Mouse (Mus musculus) kidney, adult 9 months (tissue): ENCODE data around the gene Xrra1.
"Not testable (repeated sequence)": the region's sequence is repeated elsewhere in the genome, so short reads cannot be mapped to it uniquely, and the experiment has no call there.

Source experiments
- DNase-seq: peaks from one replicate; pipeline ENCODE4 v3.0.0; 2022

Xrra1 gene

DNA sequence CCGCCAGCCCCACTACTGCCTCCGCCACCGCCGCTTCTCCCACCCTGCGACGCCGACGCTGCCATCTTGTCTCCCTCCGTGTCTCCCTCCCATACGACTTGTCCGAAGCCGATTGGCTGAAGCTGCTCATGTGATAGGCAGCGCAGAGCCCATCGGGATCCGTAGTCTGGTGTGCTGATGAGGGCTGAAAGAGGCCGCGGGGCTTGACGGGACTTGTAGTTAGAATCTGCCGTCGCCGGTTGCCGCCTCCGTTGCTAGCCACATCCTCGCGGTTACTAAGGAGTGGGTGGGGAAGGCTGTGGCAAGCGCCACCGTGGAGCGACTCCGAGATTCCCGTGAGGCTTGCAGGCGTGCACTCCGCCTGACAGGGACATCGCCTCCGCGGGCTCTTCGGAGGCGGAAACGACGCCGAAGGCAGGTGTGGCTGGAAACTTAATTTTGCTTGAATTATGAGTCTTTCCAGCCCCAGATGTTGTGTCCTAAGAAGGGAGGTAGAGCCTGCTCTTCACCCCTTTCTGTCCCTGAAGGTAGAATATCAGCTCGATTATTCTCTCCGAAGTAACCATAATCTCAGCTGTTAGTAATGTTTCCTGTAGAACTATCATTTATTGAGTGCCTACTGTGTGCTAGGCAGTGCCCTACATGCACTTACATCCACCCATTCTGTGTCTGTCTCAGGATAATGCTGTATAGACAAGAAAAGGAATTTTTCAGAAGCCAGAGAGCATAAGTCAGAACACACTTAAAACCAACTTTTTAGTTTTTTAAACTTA lies at the start of gene Xrra1:
Gene Xrra1, plus strand, starts transcription at position 304 of the 773 bp plus-strand sequence.
- peak; percentile 98 for DNase-seq

DNA sequence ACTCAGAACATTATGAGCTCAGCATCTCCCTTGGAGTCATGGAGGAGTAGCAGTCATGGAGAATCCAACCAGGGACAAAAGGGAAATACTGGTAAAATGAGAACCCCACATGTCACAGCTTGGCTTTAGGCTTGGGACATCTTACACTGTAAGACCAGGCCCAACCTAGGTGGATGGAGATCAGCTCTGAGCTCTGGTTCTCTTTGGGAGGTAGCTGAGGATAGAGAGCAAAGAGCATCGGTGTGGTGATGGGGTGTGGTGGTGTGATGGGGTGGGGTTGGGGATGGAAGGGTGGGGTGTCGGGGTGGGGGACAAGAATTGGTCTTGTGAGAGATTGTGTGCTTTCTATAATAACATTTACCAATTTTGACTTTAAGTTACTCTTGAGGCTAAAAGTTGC lies 48.1 kb upstream of the Xrra1 start:
- DNase-seq: no peak

GRCm38 (mm10) chr7:99811661-99812060 lies 47.3 kb upstream of the Xrra1 start:
- DNase-seq: no peak

DNA sequence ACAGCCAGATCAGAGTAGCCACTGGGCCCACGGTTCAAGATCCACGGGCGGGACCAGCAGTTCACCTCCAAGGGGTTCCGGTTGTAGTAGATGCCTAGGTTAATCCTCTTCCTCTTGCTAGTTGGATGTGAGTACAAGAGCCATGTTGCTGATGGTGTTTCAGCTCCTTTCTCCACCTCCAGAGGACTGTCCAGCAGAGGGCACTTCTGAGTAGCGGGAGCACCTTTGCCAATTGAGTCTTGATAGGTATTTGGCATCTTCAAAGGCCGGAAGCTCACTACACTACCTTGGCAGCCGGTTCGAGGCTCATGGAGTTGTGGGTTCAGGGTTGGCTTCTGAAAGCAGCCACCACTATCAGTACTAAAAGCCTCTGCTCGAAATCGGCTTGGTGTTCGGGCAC lies 45.5 kb upstream of the Xrra1 start:
- peak; percentile 53 for DNase-seq

GRCm38 (mm10) chr7:99818181-99818725 lies 40.7 kb upstream of the Xrra1 start:
- DNase-seq: not testable (repeated sequence)

- DNase-seq: no peak
These were observed 37.0 kb upstream of the Xrra1 start for GRCm38 (mm10) chr7:99821953-99822352.

DNA sequence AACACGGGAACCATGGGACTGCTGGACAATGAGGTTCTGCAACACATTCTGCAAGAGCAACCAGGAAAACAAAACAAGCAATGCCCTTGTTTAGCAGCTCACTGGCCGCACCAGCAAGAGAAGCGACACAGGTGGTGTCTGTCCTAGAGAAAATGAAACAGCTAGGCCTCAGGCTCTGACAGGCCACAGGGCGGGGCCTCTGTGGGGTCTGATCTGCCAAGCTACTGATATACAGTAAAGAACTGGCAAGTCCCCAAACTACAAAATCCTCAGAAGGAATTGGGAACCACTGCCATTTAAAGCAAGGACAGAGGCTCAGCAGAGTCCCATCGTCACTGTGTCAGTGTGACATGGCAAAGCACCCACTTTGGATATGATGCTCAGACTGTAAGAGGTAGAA lies 36.5 kb upstream of the Xrra1 start:
- DNase-seq: no peak

- no peak for DNase-seq
These were observed 35.8 kb upstream of the Xrra1 start for GRCm38 (mm10) chr7:99823045-99823663.

- DNase-seq: no peak
These were observed 34.0 kb upstream of the Xrra1 start for GRCm38 (mm10) chr7:99824649-99825483.

DNA sequence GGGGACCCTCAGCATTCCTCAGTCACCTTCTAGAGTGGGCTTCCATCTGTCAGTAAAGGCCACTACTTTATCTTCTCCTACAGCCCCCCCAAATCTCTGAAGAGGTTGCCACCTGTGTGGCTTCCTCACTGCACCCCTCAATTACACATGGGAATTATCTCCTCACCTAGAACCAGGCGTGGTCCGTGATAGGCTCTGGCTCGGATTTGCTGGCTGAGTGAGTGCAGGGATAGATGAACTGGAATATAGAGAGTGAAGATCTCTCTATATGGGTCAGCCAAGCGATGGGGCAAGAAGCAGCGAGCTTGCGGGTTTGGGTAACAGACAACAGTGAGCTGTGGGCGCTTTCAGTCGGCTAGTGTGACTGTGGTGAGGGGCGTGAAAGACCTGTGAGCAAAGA lies 33.4 kb upstream of the Xrra1 start:
- no peak for DNase-seq

DNA sequence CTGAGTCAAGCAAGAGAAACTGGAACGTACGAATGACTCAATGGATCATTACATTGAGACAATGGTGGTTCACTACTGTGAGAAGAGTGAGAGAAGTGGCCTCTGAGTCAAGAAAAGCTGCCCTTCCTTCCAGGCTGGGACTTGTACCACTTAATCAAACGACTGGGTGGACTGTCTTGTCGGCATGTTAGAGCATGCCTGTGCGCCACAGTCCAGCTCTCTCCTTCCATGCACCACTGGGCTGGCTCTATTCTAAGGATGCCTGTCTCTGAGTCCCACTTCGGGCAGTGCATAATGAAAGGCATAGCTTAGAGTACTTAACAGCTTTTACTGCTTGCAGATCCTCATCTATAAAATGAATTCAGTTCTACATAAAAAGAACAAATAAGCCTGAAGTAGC lies 32.8 kb upstream of the Xrra1 start:
- no peak for DNase-seq

DNA sequence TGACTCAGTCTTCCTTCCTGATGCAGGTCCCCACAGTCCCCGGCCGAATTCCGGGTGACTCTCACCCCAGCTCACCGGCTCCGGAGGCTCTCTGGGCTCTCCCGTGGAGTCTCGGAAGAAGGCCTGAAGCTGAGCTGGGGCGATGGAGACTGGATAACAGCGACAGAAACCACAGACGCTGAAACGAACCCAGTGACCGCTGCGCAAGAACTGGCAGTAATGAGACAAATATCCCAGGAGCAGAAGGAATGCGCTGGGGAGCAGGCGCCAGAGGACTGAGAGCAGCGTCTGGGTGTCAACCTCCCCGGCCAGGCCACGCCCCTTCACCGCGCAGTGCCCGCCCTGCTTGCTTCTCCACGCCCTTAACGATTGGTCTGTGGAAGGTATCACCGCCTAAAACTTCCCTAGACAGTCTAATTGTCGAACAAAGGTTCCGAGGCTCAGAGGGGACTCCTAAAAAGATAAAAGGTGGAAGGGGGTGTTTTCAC lies 30.8 kb upstream of the Xrra1 start, which contains the start of gene Neu3:
Gene Neu3, minus strand, starts transcription at position 335 of the 488 bp plus-strand sequence.
- DNase-seq: peak; percentile 96

DNA sequence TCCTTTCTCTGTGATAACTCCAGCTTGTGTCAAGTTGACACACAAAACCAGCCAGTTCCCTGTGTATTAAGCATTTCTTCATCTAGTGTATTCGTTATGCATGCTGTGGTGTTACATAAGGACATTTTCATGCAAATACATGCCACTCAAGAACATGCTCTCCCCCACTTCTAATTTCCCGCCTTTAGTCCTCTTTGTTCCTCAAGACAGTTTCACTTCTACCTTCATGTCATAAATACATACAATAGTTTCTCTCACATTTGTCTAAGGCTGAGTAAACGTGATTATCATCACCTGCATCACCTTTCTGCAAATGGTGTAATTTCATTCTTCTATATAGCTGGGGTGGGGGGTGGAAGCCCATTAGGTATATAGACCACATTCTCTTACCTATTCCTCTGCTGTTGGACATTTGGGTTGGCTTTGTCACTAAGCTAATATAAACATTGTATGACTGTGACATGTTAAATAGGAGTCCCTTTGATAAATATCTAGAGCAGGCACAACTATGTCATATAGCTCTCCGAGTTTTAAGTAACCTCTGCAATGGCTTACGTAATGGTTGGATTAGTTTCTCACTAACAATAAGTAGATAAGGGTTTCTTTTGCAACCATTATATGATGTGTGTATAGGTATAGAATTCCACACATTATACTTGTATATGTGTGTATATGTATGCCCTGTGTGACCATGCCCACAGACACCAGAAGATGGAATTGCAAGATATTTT lies 25.6 kb upstream of the Xrra1 start:
- no peak for DNase-seq

DNA sequence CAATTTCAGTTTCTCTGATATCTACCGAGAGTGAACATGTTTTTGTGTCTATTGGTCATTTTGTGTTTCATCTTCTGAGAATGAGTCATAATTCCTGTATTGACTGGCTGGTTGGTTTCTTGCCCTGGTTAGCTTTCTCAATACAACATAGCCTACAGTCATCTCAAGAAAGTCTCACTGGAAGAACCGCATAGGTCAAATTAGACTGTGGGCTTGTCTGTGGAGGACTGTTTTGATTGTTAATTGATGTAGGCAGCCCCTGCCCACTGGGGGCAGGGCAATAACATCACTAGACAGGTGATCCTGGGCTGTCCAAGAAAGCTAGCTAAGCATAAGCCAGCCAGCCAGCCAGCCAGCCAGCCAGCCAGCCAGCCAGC lies 25.1 kb upstream of the Xrra1 start:
- no peak for DNase-seq

- DNase-seq: no peak
These were observed 24.5 kb upstream of the Xrra1 start for GRCm38 (mm10) chr7:99834314-99834853.

- DNase-seq: no peak
These were observed 22.1 kb upstream of the Xrra1 start for GRCm38 (mm10) chr7:99836781-99837180.

DNA sequence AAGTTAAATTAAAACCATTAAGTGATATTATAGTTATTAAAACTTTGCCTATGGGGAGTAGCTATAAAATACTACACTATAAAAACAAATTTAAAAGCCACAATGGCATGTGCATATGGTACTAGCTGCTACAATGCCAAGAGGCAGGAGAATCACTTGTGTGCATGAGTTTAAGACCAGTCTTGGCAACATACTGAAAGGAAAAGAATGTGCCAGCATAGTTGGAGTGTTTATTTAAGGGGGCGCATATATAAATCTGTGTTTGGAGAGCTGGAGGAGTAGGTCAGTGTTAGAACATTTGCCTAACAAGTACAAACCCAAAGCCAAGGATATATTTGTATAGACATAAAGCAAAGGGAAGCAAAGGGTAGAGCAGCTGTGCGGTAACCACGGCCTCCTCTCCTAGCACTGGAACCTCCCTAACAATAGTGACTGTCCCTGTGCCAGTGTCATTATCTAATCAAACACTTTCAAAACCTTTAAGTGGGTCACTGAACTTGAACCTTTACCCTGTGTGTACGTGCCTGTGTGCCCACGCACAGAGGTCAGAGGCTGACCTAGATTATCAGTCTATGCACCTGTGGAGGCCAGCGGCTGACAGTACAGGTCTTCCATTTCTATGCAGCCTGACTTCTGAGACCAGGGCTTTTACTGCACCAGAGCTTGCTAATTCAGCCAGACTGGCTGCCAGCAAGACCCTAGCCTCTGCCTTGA lies 21.4 kb upstream of the Xrra1 start:
- DNase-seq: no peak

DNA sequence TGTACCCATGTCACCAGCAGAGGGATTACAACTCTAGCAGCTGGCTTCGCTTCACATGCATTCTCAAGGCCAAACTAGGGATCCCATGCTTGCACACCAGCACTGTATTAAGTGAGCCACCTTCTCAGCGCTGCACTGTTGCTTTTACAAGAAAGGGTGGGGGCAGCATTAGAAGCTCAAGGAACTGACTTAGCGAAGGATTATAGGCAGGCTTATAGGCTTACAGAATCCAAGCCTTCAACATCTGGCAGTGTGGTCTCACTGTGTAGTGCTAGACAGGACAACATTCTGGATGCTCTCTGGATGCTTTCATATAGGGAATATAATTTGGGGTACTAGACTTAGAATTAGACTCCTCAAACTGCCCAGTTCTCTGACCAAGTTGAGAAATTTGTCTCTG lies 20.7 kb upstream of the Xrra1 start:
- DNase-seq: no peak

GRCm38 (mm10) chr7:99845533-99846236 lies 13.2 kb upstream of the Xrra1 start:
- no peak for DNase-seq

DNA sequence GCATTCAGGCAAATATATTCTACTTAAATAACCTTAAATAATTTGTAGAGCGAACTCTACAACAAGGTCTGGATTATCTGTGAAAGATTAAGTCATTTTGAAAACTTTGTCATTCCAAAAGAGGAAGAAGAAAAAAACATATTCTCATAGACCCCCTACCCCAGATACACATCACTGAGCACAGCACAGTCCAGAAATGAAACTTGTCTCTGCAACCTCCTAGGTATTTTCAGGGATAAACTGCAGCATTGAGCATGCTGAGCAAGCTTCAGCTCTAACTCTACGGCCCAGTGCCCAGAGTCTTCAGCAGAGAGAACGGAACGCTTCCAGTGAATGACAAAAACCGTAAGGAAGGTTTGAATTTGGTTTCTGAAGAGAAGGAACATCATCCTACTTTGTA lies 8.4 kb upstream of the Xrra1 start:
- no peak for DNase-seq

DNA sequence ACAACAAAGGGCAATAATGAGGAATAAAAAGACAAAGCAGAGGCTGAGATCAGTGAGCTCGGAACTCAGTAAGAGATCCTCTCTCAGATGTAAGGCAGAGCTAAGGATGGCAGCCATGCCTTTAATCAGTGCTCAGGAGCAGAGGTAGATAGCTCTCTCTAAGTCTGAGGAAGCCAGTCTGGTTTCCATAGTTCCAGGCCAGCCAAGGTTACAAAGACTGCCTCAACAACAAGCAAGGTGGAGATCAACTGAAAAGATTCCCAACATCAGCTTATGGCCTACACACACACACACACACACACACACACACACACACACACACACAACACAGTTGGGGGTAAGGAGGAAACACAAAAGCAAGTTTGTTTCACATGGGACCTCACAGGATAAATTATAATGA lies 7.8 kb upstream of the Xrra1 start:
- DNase-seq: no peak
